Mouse (Mus musculus) MEL (cell line): Measurements from ENCODE around the gene Igf2r. TPM values are rescaled to one million over a fixed set of nuclear protein-coding genes. Genes with fewer than 3 reads are reported as not detected.

Source experiments
- DNase-seq: peaks from one replicate; pipeline ENCODE4 v3.0.0; 2011; ENCODE audit warnings: low read depth, low spot score
- H3K27ac ChIP-seq: 2 replicates; pipeline ENCODE4 v1.5.1; 2012; ENCODE audit warnings: low read depth, mild to moderate bottlenecking, control low read depth, low read length, moderate library complexity; ENCODE audit not compliant: control insufficient read depth
- H3K27me3 ChIP-seq, 2 experiments: fragments of 150-350 bp in 1 of 2; sonication (generic) in 1 of 2; 2 replicates each; pipeline ENCODE4 v1.6.1; 2012; ENCODE audit warnings: low read length in 2 of 2, mild to moderate bottlenecking in 2 of 2, improper control_type of control experiment in 1 of 2, moderate library complexity in 1 of 2; ENCODE audit not compliant: insufficient read depth in 2 of 2, control insufficient read depth in 1 of 2
- H3K36me3 ChIP-seq, 2 experiments: 2 replicates each; pipeline ENCODE4 v1.6.1; 2012 to 2014; ENCODE audit warnings: low read length in 2 of 2, improper control_type of control experiment in 1 of 2, inconsistent platforms in 1 of 2, mild to moderate bottlenecking in 1 of 2; ENCODE audit not compliant: insufficient read depth in 2 of 2, control insufficient read depth in 1 of 2
- H3K4me1 ChIP-seq, 2 experiments: fragments of 150-350 bp in 1 of 2; sonication (generic) in 1 of 2; 2 replicates each; pipeline ENCODE4 v1.6.1; 2012; ENCODE audit warnings: low read length in 2 of 2, improper control_type of control experiment in 1 of 2, mild to moderate bottlenecking in 1 of 2; ENCODE audit not compliant: insufficient read depth in 2 of 2, control insufficient read depth in 1 of 2
- H3K4me3 ChIP-seq, 2 experiments: fragments of 150-350 bp in 1 of 2; sonication (generic) in 1 of 2; 2 replicates each; pipeline ENCODE4 v1.5.1; 2012; ENCODE audit warnings: low read depth in 2 of 2, low read length in 2 of 2, mild to moderate bottlenecking in 2 of 2, moderate library complexity in 2 of 2, control low read depth in 1 of 2, improper control_type of control experiment in 1 of 2; ENCODE audit not compliant: control insufficient read depth in 1 of 2, insufficient read depth in 1 of 2
- H3K79me2 ChIP-seq: 2 replicates; pipeline ENCODE4 v1.6.1; 2012; ENCODE audit warnings: mild to moderate bottlenecking, low read length, moderate library complexity; ENCODE audit not compliant: control insufficient read depth, poor library complexity, insufficient read depth
- H3K9ac ChIP-seq: 2 replicates; pipeline ENCODE4 v1.6.1; 2012; ENCODE audit warnings: low read depth, mild to moderate bottlenecking, control low read depth, low read length, moderate library complexity; ENCODE audit not compliant: control insufficient read depth, poor library complexity, severe bottlenecking
- H3K9me3 ChIP-seq: fragments of 150-350 bp; sonication (generic); replicated peaks from 2 replicates; pipeline ENCODE4 v1.6.1; 2012; ENCODE audit warnings: mild to moderate bottlenecking, low read length, improper control_type of control experiment, moderate library complexity; ENCODE audit not compliant: insufficient read depth
- CHD1 ChIP-seq: IDR thresholded peaks from 2 replicates; pipeline ENCODE4 v1.6.1; 2012; ENCODE audit warnings: low read depth, mild to moderate bottlenecking, inconsistent platforms, low read length, improper control_type of control experiment
- CHD2 ChIP-seq: IDR thresholded peaks from 2 replicates; pipeline ENCODE4 v1.6.1; 2011; ENCODE audit warnings: low read length, improper control_type of control experiment
- CTCF ChIP-seq, 3 experiments: IDR thresholded peaks in 2 of 3; conservative IDR thresholded peaks in 1 of 3; 2 replicates each; pipeline ENCODE4 v1.5.1; 2011 to 2012; ENCODE audit warnings: low read length in 3 of 3, low read depth in 2 of 3, mild to moderate bottlenecking in 2 of 3, improper control_type of control experiment in 1 of 3, inconsistent platforms in 1 of 3, mixed read lengths in 1 of 3, moderate library complexity in 1 of 3; ENCODE audit not compliant: control insufficient read depth in 1 of 3, insufficient read depth in 1 of 3, poor library complexity in 1 of 3, severe bottlenecking in 1 of 3
- E2F4 ChIP-seq: IDR thresholded peaks from 2 replicates; pipeline ENCODE4 v1.6.1; 2011; ENCODE audit warnings: low read depth, low read length, improper control_type of control experiment, borderline replicate concordance
- EP300 ChIP-seq, 2 experiments: IDR thresholded peaks; 2 replicates each; pipeline ENCODE4 v1.6.1; 2011; ENCODE audit warnings: improper control_type of control experiment in 2 of 2, low read length in 2 of 2, low read depth in 1 of 2, mild to moderate bottlenecking in 1 of 2
- GATA1 ChIP-seq: IDR thresholded peaks from 2 replicates; pipeline ENCODE4 v1.6.1; 2011; ENCODE audit warnings: low read depth, low read length, improper control_type of control experiment
- HCFC1 ChIP-seq: IDR thresholded peaks from 2 replicates; pipeline ENCODE4 v1.6.1; 2012; ENCODE audit warnings: low read depth, mild to moderate bottlenecking, inconsistent platforms, low read length, improper control_type of control experiment, moderate library complexity
- JUND ChIP-seq: IDR thresholded peaks from 2 replicates; pipeline ENCODE4 v1.6.1; 2011; ENCODE audit warnings: low read depth, mild to moderate bottlenecking, improper control_type of control experiment, low read length
- KAT2A ChIP-seq: conservative IDR thresholded peaks from 2 replicates; pipeline ENCODE4 v1.6.1; 2012; ENCODE audit warnings: low read depth, low read length, improper control_type of control experiment, inconsistent platforms
- MEF2A ChIP-seq: IDR thresholded peaks from 2 replicates; pipeline ENCODE4 v1.6.1; 2014; ENCODE audit warnings: low read depth, mild to moderate bottlenecking, inconsistent platforms, low read length, improper control_type of control experiment; ENCODE audit not compliant: poor library complexity, insufficient replicate concordance, severe bottlenecking; ENCODE audit errors: extremely low read depth
- MXI1 ChIP-seq: IDR thresholded peaks from 2 replicates; pipeline ENCODE4 v1.6.1; 2011; ENCODE audit warnings: mild to moderate bottlenecking, low read depth, low read length, improper control_type of control experiment
- MYC ChIP-seq: IDR thresholded peaks from 2 replicates; pipeline ENCODE4 v1.6.1; 2011; ENCODE audit warnings: low read depth, mild to moderate bottlenecking, low read length, improper control_type of control experiment, moderate library complexity
- NELFE ChIP-seq: IDR thresholded peaks from 2 replicates; pipeline ENCODE4 v1.6.1; 2011; ENCODE audit warnings: low read depth, low read length, improper control_type of control experiment
- NRF1 ChIP-seq: IDR thresholded peaks from 2 replicates; pipeline ENCODE4 v1.6.1; 2014; ENCODE audit warnings: low read depth, mild to moderate bottlenecking, inconsistent platforms, low read length, improper control_type of control experiment, moderate library complexity; ENCODE audit not compliant: poor library complexity, insufficient read depth, severe bottlenecking
- POLR2A ChIP-seq, 2 experiments: IDR thresholded peaks; 2 replicates each; pipeline ENCODE4 v1.6.1; 2011 to 2012; ENCODE audit warnings: low read length in 2 of 2, mild to moderate bottlenecking in 2 of 2, control low read depth in 1 of 2, improper control_type of control experiment in 1 of 2, low read depth in 1 of 2, moderate library complexity in 1 of 2; ENCODE audit not compliant: control insufficient read depth in 1 of 2, insufficient read depth in 1 of 2, poor library complexity in 1 of 2
- POLR2AphosphoS5 ChIP-seq: IDR thresholded peaks from 2 replicates; pipeline ENCODE4 v1.6.1; 2012; ENCODE audit warnings: low read depth, borderline replicate concordance, mild to moderate bottlenecking, inconsistent platforms, low read length, moderate library complexity, mixed read lengths
- RAD21 ChIP-seq: IDR thresholded peaks from 2 replicates; pipeline ENCODE4 v1.6.1; 2011; ENCODE audit warnings: mild to moderate bottlenecking, low read depth, low read length, improper control_type of control experiment
- RCOR1 ChIP-seq: IDR thresholded peaks from 2 replicates; pipeline ENCODE4 v1.6.1; 2012; ENCODE audit warnings: low read depth, mild to moderate bottlenecking, inconsistent platforms, low read length, improper control_type of control experiment
- TAL1 ChIP-seq: IDR thresholded peaks from 2 replicates; pipeline ENCODE4 v1.6.1; 2012; ENCODE audit warnings: mild to moderate bottlenecking, inconsistent platforms, low read length, moderate library complexity, mixed read lengths
- UBTF ChIP-seq: IDR thresholded peaks from 2 replicates; pipeline ENCODE4 v1.6.1; 2012; ENCODE audit warnings: low read depth, mild to moderate bottlenecking, inconsistent platforms, low read length, improper control_type of control experiment, moderate library complexity, borderline replicate concordance; ENCODE audit not compliant: insufficient read depth
- USF1 ChIP-seq: IDR thresholded peaks from 2 replicates; pipeline ENCODE4 v1.6.1; 2014; ENCODE audit warnings: low read depth, mild to moderate bottlenecking, inconsistent platforms, low read length, improper control_type of control experiment, moderate library complexity
- ZC3H11A ChIP-seq: IDR thresholded peaks from 2 replicates; pipeline ENCODE4 v1.6.1; 2012; ENCODE audit warnings: low read depth, mild to moderate bottlenecking, inconsistent platforms, low read length, improper control_type of control experiment
- ZMIZ1 ChIP-seq: IDR thresholded peaks from 2 replicates; pipeline ENCODE4 v1.6.1; 2012; ENCODE audit warnings: low read depth, mild to moderate bottlenecking, inconsistent platforms, low read length, improper control_type of control experiment, moderate library complexity
- polyA plus RNA-seq, 2 experiments: library from polyadenylated mRNA; stranded (reverse) in 1 of 2; unstranded in 1 of 2; fragments of >175 nt in 1 of 2; fragments of >200 nt in 1 of 2; gene quantifications; 2 replicates each; pipeline versions ENCODE4 v1.2.1 to v1.2.4; 2012; ENCODE audit warnings: low replicate concordance in 2 of 2, low read depth in 1 of 2; ENCODE audit not compliant: insufficient read length in 2 of 2, insufficient read depth in 1 of 2, missing spikeins in 1 of 2
- total RNA-seq: library from RNA; depleted of rRNA; stranded (reverse); fragments of 300-350 nt; gene quantifications from 2 replicates; pipeline ENCODE4 v1.2.3, GENCODE M21; 2012

The Igf2r gene
- total and polyA plus RNA-seq, 3 experiments = 18.0 to 21.7 (median 18.3) TPM

DNA sequence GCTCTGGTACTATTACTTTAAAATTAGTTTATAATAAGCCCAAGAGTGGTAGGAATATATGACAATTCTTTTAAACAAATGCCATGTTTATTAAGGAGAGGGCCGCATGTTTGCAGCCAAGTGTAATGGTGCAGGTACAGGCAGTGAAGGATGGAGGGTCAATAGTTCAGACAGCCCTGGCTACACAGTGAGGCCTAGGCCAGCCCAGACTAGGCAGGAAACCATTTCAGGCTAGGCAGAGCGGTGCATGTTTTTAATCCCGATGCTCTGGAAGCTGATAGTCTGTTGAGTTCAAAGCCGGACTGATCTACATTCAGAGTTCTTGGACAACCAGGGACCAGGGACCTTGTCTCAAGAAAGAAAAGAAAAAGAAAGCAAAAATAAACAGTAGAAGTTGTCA, 17.8 kb downstream of the Igf2r start:
- Histone ChIP-seq H3K9ac (no peak overlapping the region), H3K4me1 (peaks cover 7 to 14% of the 10 kb centered on the region in 2 experiments), H3K79me2 (no peaks in the 10 kb centered on the region), H3K9me3 (no peaks in the 10 kb centered on the region), H3K36me3 (peaks cover 2 to 13% of the 10 kb centered on the region in 2 experiments; a peak in 3 of 4 replicates), H3K4me3 (no peak overlapping the region), H3K27ac (no peak overlapping the region), H3K27me3 (no peaks in the 10 kb centered on the region)
- DNase-seq = no peak
- TF ChIP-seq MYC (no peak), NRF1 (no peak), CHD2 (no peak), EP300 (IDR thresholded peaks at IDR 0.05; ENCODE audit: low read depth in 1 of 2, low read length in 2 of 2) (no peak), NELFE (no peak), GATA1 (no peak), MXI1 (no peak), KAT2A (no peak), TAL1 (no peak), USF1 (no peak), POLR2A (IDR thresholded peaks at IDR 0.05; ENCODE audit: control insufficient read depth in 1 of 2, insufficient read depth in 1 of 2, low read depth in 1 of 2, low read length in 2 of 2, poor library complexity in 1 of 2) (no peak), E2F4 (no peak), POLR2AphosphoS5 (no peak), HCFC1 (no peak), RAD21 (no peak)

DNA sequence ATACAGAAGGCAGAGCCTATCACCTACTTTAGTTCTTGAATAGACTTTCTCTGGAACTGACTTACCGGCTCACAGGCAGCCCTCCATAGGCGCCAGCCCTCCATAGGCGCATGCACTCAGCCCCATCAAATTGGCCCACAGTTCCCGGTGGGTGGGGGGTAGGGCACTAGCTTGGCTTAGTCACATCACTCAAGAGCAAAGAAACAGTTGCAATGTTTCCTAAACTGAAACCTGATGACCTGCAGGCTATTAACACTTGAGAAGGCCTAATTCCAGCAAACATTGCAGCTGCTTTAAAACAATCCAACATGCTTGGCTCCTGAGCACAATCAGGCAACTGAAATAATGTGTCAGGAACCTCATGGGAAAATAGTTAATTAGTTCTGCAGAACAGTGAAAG, 18.2 kb downstream of the Igf2r start:
- H3K4me1 ChIP-seq = peaks cover 9 to 16% of the 10 kb centered on the region in 2 experiments
- TF ChIP-seq UBTF (no peak), JUND (no peak), CHD1 (no peak), ZC3H11A (no peak), CTCF (IDR thresholded peaks at IDR 0.05 in 2 of 3, conservative IDR thresholded peaks at IDR 0.05 in 1 of 3; ENCODE audit: control insufficient read depth in 1 of 3, insufficient read depth in 1 of 3, low read depth in 2 of 3, low read length in 3 of 3, poor library complexity in 1 of 3, severe bottlenecking in 1 of 3) (no peak), MEF2A (no peak), KAT2A (no peak), ZMIZ1 (no peak), RCOR1 (no peak)
- no peak for DNase-seq
- H3K9ac ChIP-seq = no peak overlapping the region
- H3K9me3 ChIP-seq = no peaks in the 10 kb centered on the region
- H3K4me3 ChIP-seq = no peak overlapping the region
- peaks cover 2 to 15% of the 10 kb centered on the region in 2 experiments; a peak in 3 of 4 replicates for H3K36me3 ChIP-seq
- no peaks in the 10 kb centered on the region for H3K79me2 ChIP-seq
- H3K27ac ChIP-seq = no peak overlapping the region
- H3K27me3 ChIP-seq = no peaks in the 10 kb centered on the region
